Mouse (Mus musculus) heart, adult 2 months (tissue): Measurements from ENCODE around the gene Sema5b.

Source experiments
- CTCF ChIP-seq: fragments of 200-600 bp; IDR thresholded peaks from 2 replicates; pipeline ENCODE4 v1.8.1; 2022; ENCODE audit warnings: antibody characterized with exemption, mild to moderate bottlenecking, moderate library complexity
- EP300 ChIP-seq: fragments of 200-500 bp; IDR thresholded peaks from 2 replicates; pipeline ENCODE4 v1.6.1; 2011; ENCODE audit warnings: low read depth, low read length, control low read depth; ENCODE audit not compliant: insufficient read depth
- POLR2A ChIP-seq: fragments of 200-500 bp; IDR thresholded peaks from 2 replicates; pipeline ENCODE4 v1.6.1; 2011; ENCODE audit warnings: mild to moderate bottlenecking, low read depth, low read length, control low read depth; ENCODE audit not compliant: insufficient read depth

DNA sequence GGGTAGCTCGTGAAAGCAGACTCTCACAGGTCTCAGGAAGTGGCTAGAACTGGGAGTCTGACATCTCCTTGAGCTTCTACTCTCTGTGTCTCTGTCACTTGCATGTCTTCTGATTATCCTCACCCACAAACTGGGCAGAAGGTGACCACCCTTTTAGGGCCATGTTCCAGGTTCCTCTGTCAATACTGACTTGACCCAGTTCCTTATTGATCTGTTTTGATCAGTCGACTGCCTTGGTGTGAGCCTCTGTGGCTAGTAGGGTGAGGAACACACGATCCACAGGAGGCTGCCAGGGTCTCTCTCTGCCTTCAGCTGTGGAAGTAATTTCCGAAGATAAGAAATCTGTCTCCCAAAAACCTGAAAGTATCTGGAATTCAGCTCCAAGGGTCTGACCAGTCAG, 76.8 kb downstream of the Sema5b start:
- TF ChIP-seq CTCF: no peak
- TF ChIP-seq POLR2A: no peak
- TF ChIP-seq EP300: no peak
